Mouse (Mus musculus): ENCODE results near the gene Eva1c.
"Not testable (repeated sequence)": the region's sequence is repeated elsewhere in the genome, so short reads cannot be mapped to it uniquely, and the experiment has no call there.

Gene Eva1c

GRCm38 (mm10) chr16:90826457-90826856 lies at the start of gene Eva1c:
TSS of gene Eva1c (plus strand) at chr16:90826719.
- no peak for DNase-seq

- no peak for DNase-seq
Measured at GRCm38 (mm10) chr16:90779783-90780182, 46.7 kb upstream of the Eva1c start.

GRCm38 (mm10) chr16:90783302-90783701 lies 43.2 kb upstream of the Eva1c start:
- no peak for DNase-seq

GRCm38 (mm10) chr16:90785257-90785656 lies 41.3 kb upstream of the Eva1c start:
- no peak for DNase-seq

- no peak for DNase-seq
Measured at GRCm38 (mm10) chr16:90788580-90788979, 37.9 kb upstream of the Eva1c start.

- DNase-seq, result no peak
Measured at GRCm38 (mm10) chr16:90790946-90791345, 35.6 kb upstream of the Eva1c start.

- DNase-seq, result no peak
Measured at GRCm38 (mm10) chr16:90792066-90792465, 34.5 kb upstream of the Eva1c start.

- DNase-seq, result no peak
Measured at GRCm38 (mm10) chr16:90792500-90792899, 34.0 kb upstream of the Eva1c start.

GRCm38 (mm10) chr16:90794708-90795107 lies 31.8 kb upstream of the Eva1c start:
- DNase-seq, result no peak

- no peak for DNase-seq
Measured at GRCm38 (mm10) chr16:90798446-90798845, 28.1 kb upstream of the Eva1c start.

- no peak for DNase-seq
Measured at GRCm38 (mm10) chr16:90798848-90799247, 27.7 kb upstream of the Eva1c start.

- no peak for DNase-seq
Measured at GRCm38 (mm10) chr16:90799840-90800239, 26.7 kb upstream of the Eva1c start.

GRCm38 (mm10) chr16:90801251-90801650 lies 25.3 kb upstream of the Eva1c start:
- no peak for DNase-seq

GRCm38 (mm10) chr16:90801928-90802327 lies 24.6 kb upstream of the Eva1c start:
- DNase-seq, result no peak

- DNase-seq, result no peak
Measured at GRCm38 (mm10) chr16:90804466-90804865, 22.1 kb upstream of the Eva1c start.

- peak; percentile 100 for DNase-seq
Measured at GRCm38 (mm10) chr16:90809975-90810715, 16.4 kb upstream of the Eva1c start, which contains the start of gene Urb1. TSS of gene Urb1 (minus strand) at chr16:90810413.

- no peak for DNase-seq
Measured at GRCm38 (mm10) chr16:90810716-90811256, 15.7 kb upstream of the Eva1c start.

GRCm38 (mm10) chr16:90812086-90812485 lies 14.4 kb upstream of the Eva1c start:
- no peak for DNase-seq

GRCm38 (mm10) chr16:90820326-90820725 lies 6.2 kb upstream of the Eva1c start:
- DNase-seq, result no peak

GRCm38 (mm10) chr16:90821046-90821697 lies 5.3 kb upstream of the Eva1c start:
- DNase-seq, result no peak

- no peak for DNase-seq
Measured at GRCm38 (mm10) chr16:90822284-90822935, 4.1 kb upstream of the Eva1c start.

GRCm38 (mm10) chr16:90822981-90823380 lies 3.5 kb upstream of the Eva1c start:
- DNase-seq, result no peak

- not testable (repeated sequence) for DNase-seq
Measured at GRCm38 (mm10) chr16:90823986-90824385, 2.5 kb upstream of the Eva1c start.

- no peak for DNase-seq
Measured at GRCm38 (mm10) chr16:90826041-90826440, 478 bp upstream of the Eva1c start.

Measured in B cell, adult 2 months (primary cell).